Mouse (Mus musculus): ENCODE results near the gene Cfdp1.

DNA sequence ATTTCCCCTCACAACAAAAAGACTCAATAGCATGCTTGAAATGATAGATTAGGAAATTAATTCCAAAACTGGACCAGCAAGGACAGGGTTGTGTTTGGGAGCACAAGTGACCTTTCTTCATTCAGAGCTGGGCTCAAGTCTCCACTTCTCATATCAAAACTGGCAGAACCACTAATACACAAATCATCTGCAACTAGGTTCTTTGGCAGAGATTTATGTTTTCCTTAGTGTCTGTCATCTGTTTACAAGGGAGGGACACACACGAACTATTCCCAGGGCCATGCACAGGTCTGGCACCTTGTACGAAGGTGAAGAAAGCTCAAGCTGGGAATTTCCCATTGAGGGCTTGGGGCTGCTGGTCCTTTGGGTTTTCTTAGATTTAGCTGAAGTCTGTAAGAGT, 71.9 kb downstream of the Cfdp1 start:
- no peak for TF ChIP-seq GATA1 (IDR thresholded peaks at IDR 0.05; ENCODE audit: low read length)
- no peak for TF ChIP-seq TAL1 (IDR thresholded peaks at IDR 0.05; ENCODE audit: low read length)
